Mouse (Mus musculus): ENCODE data around the gene Hspb1. TPM values are rescaled to one million over a fixed set of nuclear protein-coding genes. Genes with fewer than 3 reads are reported as not detected.

Gene Hspb1
- total and polyA plus RNA-seq, 3 experiments: 1.1 to 3.6 (median 2.6) TPM

GRCm38 (mm10) chr5:135908989-135909388 is 21.3 kb downstream of the Hspb1 start:
- Histone ChIP-seq H3K9me3 (replicated peaks; ENCODE audit: low read length) (no peaks in the 10 kb centered on the region), H3K27ac (ENCODE audit: insufficient read depth, low read depth) (no peak overlapping the region), H3K4me1 (ENCODE audit: control insufficient read depth in 1 of 2, insufficient read depth in 2 of 2) (peaks cover 0 to 34% of the 10 kb centered on the region in 2 experiments; a peak in 2 of 4 replicates), H3K4me3 (replicated peaks in 1 of 3; ENCODE audit: low read depth in 2 of 3, low read length in 2 of 3, poor library complexity in 1 of 3) (no peak overlapping the region), H3K4me2 (ENCODE audit: insufficient read depth, low read depth, poor library complexity, severe bottlenecking) (no peak overlapping the region), H3K27me3 (replicated peaks) (no peaks in the 10 kb centered on the region), H3K79me2 (replicated peaks; ENCODE audit: control insufficient read depth, extremely low read depth, insufficient read depth, poor library complexity, severe bottlenecking) (peaks cover 54% of the 10 kb centered on the region), H3K9ac (ENCODE audit: insufficient read depth, low read depth) (no peak overlapping the region), H3K36me3 (replicated peaks in 1 of 2; ENCODE audit: control insufficient read depth in 1 of 2, insufficient read depth in 1 of 2, low read length in 1 of 2) (peaks cover 63 to 96% of the 10 kb centered on the region in 2 experiments)
- in situ Hi-C loops (cut with MboI; ENCODE audit: low pct_ligation_motif_present, low pct_unique_long_range_greater_than_20kb, low sequenced_read_pairs): loop anchor here (5.0 kb wide), 1 partner anchor 53 kb away; no protein-coding TSS in a partner anchor
- no peak for TF ChIP-seq SIN3A (IDR thresholded peaks at IDR 0.05; ENCODE audit: low read length)
- TF ChIP-seq MAZ (IDR thresholded peaks at IDR 0.05; ENCODE audit: low read depth, low read length): no peak
- no peak for TF ChIP-seq MAFK (IDR thresholded peaks at IDR 0.05; ENCODE audit: insufficient replicate concordance, low read length)
- no peak for DNase-seq (ENCODE audit: extremely low read depth)
- dilution Hi-C loops (cut with MboI; ENCODE audit: extremely low pct_ligation_motif_present, extremely low pct_unique_long_range_greater_than_20kb, low sequenced_read_pairs): no loop called here

GRCm38 (mm10) chr5:135909646-135910045 is 21.9 kb downstream of the Hspb1 start:
- no peak for DNase-seq (ENCODE audit: extremely low read depth)
- H3K27me3 ChIP-seq (replicated peaks): no peaks in the 10 kb centered on the region
- no peak overlapping the region for H3K4me2 ChIP-seq (ENCODE audit: insufficient read depth, low read depth, poor library complexity, severe bottlenecking)
- H3K4me3 ChIP-seq (replicated peaks in 1 of 3; ENCODE audit: low read depth in 2 of 3, low read length in 2 of 3, poor library complexity in 1 of 3): no peak overlapping the region
- dilution Hi-C loops (cut with MboI; ENCODE audit: extremely low pct_ligation_motif_present, extremely low pct_unique_long_range_greater_than_20kb, low sequenced_read_pairs) (no loop called here), in situ Hi-C loops (cut with MboI; ENCODE audit: low pct_ligation_motif_present, low pct_unique_long_range_greater_than_20kb, low sequenced_read_pairs) (loop anchor here (5.0 kb wide), 1 partner anchor 53 kb away; no protein-coding TSS in a partner anchor)
- no peaks in the 10 kb centered on the region for H3K9me3 ChIP-seq (replicated peaks; ENCODE audit: low read length)
- TF ChIP-seq GABPA (IDR thresholded peaks at IDR 0.05; ENCODE audit: insufficient replicate concordance, low read depth, low read length): no peak
- no peak for TF ChIP-seq MAZ (IDR thresholded peaks at IDR 0.05; ENCODE audit: low read depth, low read length)
- H3K27ac ChIP-seq (ENCODE audit: insufficient read depth, low read depth): no peak overlapping the region
- peaks cover 0 to 41% of the 10 kb centered on the region in 2 experiments; a peak in 2 of 4 replicates for H3K4me1 ChIP-seq (ENCODE audit: control insufficient read depth in 1 of 2, insufficient read depth in 2 of 2)
- peaks cover 65 to 96% of the 10 kb centered on the region in 2 experiments for H3K36me3 ChIP-seq (replicated peaks in 1 of 2; ENCODE audit: control insufficient read depth in 1 of 2, insufficient read depth in 1 of 2, low read length in 1 of 2)
- H3K79me2 ChIP-seq (replicated peaks; ENCODE audit: control insufficient read depth, extremely low read depth, insufficient read depth, poor library complexity, severe bottlenecking): peaks cover 61% of the 10 kb centered on the region
- H3K9ac ChIP-seq (ENCODE audit: insufficient read depth, low read depth): no peak overlapping the region

GRCm38 (mm10) chr5:135910813-135911212 is 23.1 kb downstream of the Hspb1 start:
- H3K9ac ChIP-seq (ENCODE audit: insufficient read depth, low read depth): no peak overlapping the region
- dilution Hi-C loops (cut with MboI; ENCODE audit: extremely low pct_ligation_motif_present, extremely low pct_unique_long_range_greater_than_20kb, low sequenced_read_pairs): no loop called here
- H3K4me3 ChIP-seq (replicated peaks in 1 of 3; ENCODE audit: low read depth in 2 of 3, low read length in 2 of 3, poor library complexity in 1 of 3): no peak overlapping the region
- H3K4me2 ChIP-seq (ENCODE audit: insufficient read depth, low read depth, poor library complexity, severe bottlenecking): no peak overlapping the region
- in situ Hi-C loops (cut with MboI; ENCODE audit: low pct_ligation_motif_present, low pct_unique_long_range_greater_than_20kb, low sequenced_read_pairs): no loop called here
- no peak for DNase-seq (ENCODE audit: extremely low read depth)
- peaks cover 73 to 94% of the 10 kb centered on the region in 2 experiments for H3K36me3 ChIP-seq (replicated peaks in 1 of 2; ENCODE audit: control insufficient read depth in 1 of 2, insufficient read depth in 1 of 2, low read length in 1 of 2)
- peaks cover 4 to 48% of the 10 kb centered on the region in 2 experiments; a peak in 3 of 4 replicates for H3K4me1 ChIP-seq (ENCODE audit: control insufficient read depth in 1 of 2, insufficient read depth in 2 of 2)
- H3K9me3 ChIP-seq (replicated peaks; ENCODE audit: low read length): no peaks in the 10 kb centered on the region
- peaks cover 71% of the 10 kb centered on the region for H3K79me2 ChIP-seq (replicated peaks; ENCODE audit: control insufficient read depth, extremely low read depth, insufficient read depth, poor library complexity, severe bottlenecking)
- no peaks in the 10 kb centered on the region for H3K27me3 ChIP-seq (replicated peaks)
- no peak overlapping the region for H3K27ac ChIP-seq (ENCODE audit: insufficient read depth, low read depth)
- no peak for TF ChIP-seq JUN (IDR thresholded peaks at IDR 0.05; ENCODE audit: insufficient read depth, low read depth, low read length)

Measured in CH12.LX (cell line).